Mouse (Mus musculus) lung, adult 2 months (tissue): Measurements from ENCODE around the gene Grm8.

Experiments
- CTCF ChIP-seq: fragments of 200-500 bp; IDR thresholded peaks from 2 replicates; pipeline ENCODE4 v1.5.1; 2011; ENCODE audit warnings: mild to moderate bottlenecking, low read length, control low read depth; ENCODE audit not compliant: insufficient read depth
- POLR2A ChIP-seq: fragments of 200-500 bp; IDR thresholded peaks from 2 replicates; pipeline ENCODE4 v1.6.1; 2011; ENCODE audit warnings: low read depth, mild to moderate bottlenecking, control low read depth, low read length, borderline replicate concordance; ENCODE audit errors: extremely low read depth

GRCm38 (mm10) chr6:27775646-27776271 is 359.2 kb downstream of the Grm8 start:
- TF ChIP-seq CTCF: no peak
- no peak for TF ChIP-seq POLR2A
